Mouse (Mus musculus) spleen, adult 2 months (tissue): Measurements from ENCODE around the gene Phf8. TPM values are rescaled to one million over a fixed set of nuclear protein-coding genes. Genes with fewer than 3 reads are reported as not detected.

Source experiments
- DNase-seq, 2 experiments: peaks; one replicate each; pipeline versions ENCODE4 v3.0.0 to v3.0.0-alpha.2; 2012 to 2021; ENCODE audit warnings: low spot score in 2 of 2, low read depth in 1 of 2
- H3K27ac ChIP-seq: fragments of 200-500 bp; 2 replicates; pipeline ENCODE4 v1.5.1; 2012; ENCODE audit warnings: low read length, inconsistent platforms; ENCODE audit not compliant: insufficient read depth
- H3K27me3 ChIP-seq: fragments of 200-500 bp; 2 replicates; pipeline ENCODE4 v1.6.1; 2012; ENCODE audit warnings: mild to moderate bottlenecking, moderate library complexity, low read length, inconsistent platforms; ENCODE audit not compliant: control insufficient read depth, insufficient read depth
- H3K36me3 ChIP-seq: fragments of 200-500 bp; 2 replicates; pipeline ENCODE4 v1.6.1; 2012; ENCODE audit warnings: mild to moderate bottlenecking, low read length, inconsistent platforms; ENCODE audit not compliant: control insufficient read depth, insufficient read depth
- H3K4me1 ChIP-seq: fragments of 200-500 bp; 2 replicates; pipeline ENCODE4 v1.6.1; 2011; ENCODE audit warnings: inconsistent platforms; ENCODE audit not compliant: control insufficient read depth, insufficient read depth, insufficient read length
- H3K4me3 ChIP-seq: fragments of 200-500 bp; 2 replicates; pipeline ENCODE4 v1.5.1; 2011; ENCODE audit warnings: mild to moderate bottlenecking, inconsistent platforms; ENCODE audit not compliant: insufficient read depth, insufficient read length; ENCODE audit errors: extremely low read depth
- CTCF ChIP-seq: fragments of 200-500 bp; IDR thresholded peaks from 2 replicates; pipeline ENCODE4 v1.5.1; 2011; ENCODE audit warnings: mild to moderate bottlenecking, inconsistent platforms; ENCODE audit not compliant: insufficient read depth, insufficient read length, insufficient replicate concordance; ENCODE audit errors: extremely low read depth
- POLR2A ChIP-seq: fragments of 200-500 bp; IDR thresholded peaks from 2 replicates; pipeline ENCODE4 v1.6.1; 2011; ENCODE audit warnings: low read depth, low read length, inconsistent platforms
- WGBS: fragments of 180-500 bp; shearing (Covaris S2); methylation state at CpG from one replicate; pipeline ENCODE4 v1.1.7; 2018; 5-methylcytosine and 5-hydroxymethylcytosine counted together
- polyA plus RNA-seq: library from polyadenylated mRNA; depleted of rRNA; stranded (reverse); fragments of >200 nt; gene quantifications from 2 replicates; pipeline ENCODE4 v1.2.3, GENCODE M21; 2012

Phf8 gene
- polyA plus RNA-seq, 1 experiment = 9.1 TPM

- Histone ChIP-seq H3K27ac (no peak overlapping the region), H3K4me3 (no peak overlapping the region), H3K36me3 (no peaks in the 10 kb centered on the region), H3K27me3 (no peaks in the 10 kb centered on the region), H3K4me1 (no peaks in the 10 kb centered on the region)
- WGBS = 90% methylated on average over 2 of the region's 2 CpGs
- DNase-seq = no peak
- TF ChIP-seq POLR2A (no peak), CTCF (no peak)
Measured at GRCm38 (mm10) chrX:151513694-151514093, 6.8 kb upstream of the Phf8 start.

DNA sequence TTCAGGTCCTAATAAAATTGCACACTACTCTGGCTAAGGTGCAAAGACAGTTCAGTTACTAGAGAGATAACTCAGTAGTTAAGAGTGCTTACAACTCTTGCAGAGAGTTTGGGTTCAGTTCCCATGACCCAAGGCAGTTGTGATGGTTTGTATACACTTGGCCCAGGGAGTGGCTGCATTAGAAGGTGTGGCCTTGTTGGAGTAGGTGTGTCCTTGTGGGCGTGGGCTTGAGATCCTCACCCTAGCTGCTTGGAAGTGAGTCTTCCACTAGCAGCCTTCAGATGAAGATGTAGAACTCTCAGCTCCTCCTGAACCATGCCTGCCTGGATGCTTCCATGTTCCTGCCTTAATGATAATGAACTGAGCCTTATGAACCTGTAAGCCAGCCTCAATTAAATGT is 2.3 kb upstream of the Phf8 start:
- Histone ChIP-seq H3K4me1 (peaks cover 2% of the 10 kb centered on the region; the same call in 1 of the 2 replicates), H3K27ac (no peak overlapping the region), H3K36me3 (no peaks in the 10 kb centered on the region), H3K27me3 (no peaks in the 10 kb centered on the region), H3K4me3 (no peak overlapping the region)
- 71% methylated on average over 1 of the region's 1 CpGs for WGBS
- DNase-seq = no peak
- TF ChIP-seq CTCF = no peak
- TF ChIP-seq POLR2A = no peak

GRCm38 (mm10) chrX:151520127-151520457 is 380 bp upstream of the Phf8 start:
- DNase-seq = no peak
- Histone ChIP-seq H3K36me3 (0 out of 2 replicates have a peak, but pooled peaks cover 1% of the 10 kb centered on the region), H3K27ac (peak overlapping the region; percentile 94), H3K27me3 (no peaks in the 10 kb centered on the region), H3K4me1 (peaks cover 2% of the 10 kb centered on the region; the same call in 1 of the 2 replicates), H3K4me3 (peak overlapping the region; percentile 61)
- TF ChIP-seq CTCF (no peak), POLR2A (no peak)
- 27% methylated on average over 17 of the region's 17 CpGs for WGBS

DNA sequence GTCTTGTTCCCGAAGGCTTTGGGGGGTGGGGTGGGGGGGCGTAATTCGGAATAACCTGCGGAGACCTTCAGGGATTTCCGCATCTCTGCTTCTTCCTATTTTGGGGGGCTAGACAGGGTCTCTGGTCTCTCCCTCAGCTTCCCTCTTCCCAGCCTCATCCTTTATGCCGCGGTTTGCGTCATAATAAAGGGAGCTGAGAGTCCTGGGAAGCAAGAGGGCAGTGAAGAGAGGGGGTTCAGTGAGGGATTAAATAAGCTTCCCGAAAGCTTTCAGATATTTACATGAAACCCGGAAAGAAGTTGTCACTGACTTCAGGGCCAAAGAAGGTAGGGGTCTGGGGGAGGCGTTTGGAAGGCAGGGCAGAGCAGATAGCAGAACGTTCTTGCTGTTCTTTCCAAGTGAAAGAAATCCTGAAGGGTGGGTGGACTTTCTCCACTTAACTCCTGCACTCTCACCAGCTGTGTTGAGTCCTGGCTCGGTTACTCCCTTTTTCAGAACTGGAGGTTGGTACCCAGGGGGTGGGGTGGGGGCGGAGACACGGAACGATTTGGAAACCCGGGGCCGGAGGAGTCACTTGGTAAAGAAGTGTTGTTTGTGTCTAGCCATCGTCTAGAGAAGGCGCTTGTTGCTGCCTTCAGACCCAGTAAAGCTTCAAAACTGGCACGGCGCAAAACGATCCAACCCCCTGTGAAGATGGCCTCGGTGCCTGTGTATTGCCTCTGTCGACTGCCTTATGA is 1.5 kb downstream of the Phf8 start:
- TF ChIP-seq CTCF (no peak), POLR2A (no peak)
- Histone ChIP-seq H3K4me3 (peak overlapping the region; percentile 85), H3K27ac (no peak overlapping the region), H3K27me3 (no peaks in the 10 kb centered on the region), H3K4me1 (peaks cover 2% of the 10 kb centered on the region; the same call in 1 of the 2 replicates), H3K36me3 (0 out of 2 replicates have a peak, but pooled peaks cover 1% of the 10 kb centered on the region)
- WGBS = 29% methylated on average over 25 of the region's 25 CpGs
- DNase-seq = no peak

GRCm38 (mm10) chrX:151553356-151553755 is 32.9 kb downstream of the Phf8 start:
- DNase-seq = peak in 1 of 2 experiments; percentile 3
- Histone ChIP-seq H3K4me1 (no peaks in the 10 kb centered on the region), H3K36me3 (peaks cover 4% of the 10 kb centered on the region), H3K27ac (no peak overlapping the region), H3K4me3 (no peak overlapping the region), H3K27me3 (no peaks in the 10 kb centered on the region)
- TF ChIP-seq CTCF (no peak), POLR2A (no peak)
- 66% methylated on average over 4 of the region's 4 CpGs for WGBS

- no peak overlapping the region for H3K27ac ChIP-seq
- whole genome bisulfite sequencing = 94% methylated on average over 1 of the region's 1 CpGs
- no peaks in the 10 kb centered on the region for H3K27me3 ChIP-seq
- TF ChIP-seq CTCF = no peak
- no peaks in the 10 kb centered on the region for H3K4me1 ChIP-seq
- no peak overlapping the region for H3K4me3 ChIP-seq
- peaks cover 5% of the 10 kb centered on the region for H3K36me3 ChIP-seq
- no peak for DNase-seq
Measured at GRCm38 (mm10) chrX:151575166-151575565, 54.7 kb downstream of the Phf8 start.

DNA sequence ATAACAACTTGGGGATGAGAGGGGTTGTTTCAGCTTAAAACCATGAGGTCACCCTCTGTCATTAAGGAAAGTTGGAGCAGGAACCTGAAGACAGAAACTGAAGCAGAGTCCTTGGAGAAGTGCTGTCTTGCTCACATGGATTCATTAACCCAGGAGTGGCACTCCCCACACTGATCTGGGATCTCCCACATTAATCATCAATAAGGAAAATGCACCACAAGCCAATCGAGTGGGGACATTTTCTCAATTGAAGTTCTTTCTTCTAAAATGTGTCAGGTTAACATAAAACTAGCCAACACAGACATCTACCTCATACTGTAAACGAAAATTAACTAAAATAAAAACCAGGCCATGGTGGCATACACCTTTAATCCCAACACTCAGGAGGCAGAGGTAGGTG is 122.9 kb downstream of the Phf8 start:
- TF ChIP-seq POLR2A (no peak), CTCF (no peak)
- no peaks in the 10 kb centered on the region for H3K36me3 ChIP-seq
- DNase-seq = no peak
- H3K27ac ChIP-seq = no peak overlapping the region
- H3K27me3 ChIP-seq = no peaks in the 10 kb centered on the region
- H3K4me3 ChIP-seq = no peak overlapping the region
- WGBS = 71% methylated on average over 2 of the region's 2 CpGs
- H3K4me1 ChIP-seq = no peaks in the 10 kb centered on the region
